Mouse (Mus musculus) Patski (cell line): ENCODE measurements around the gene Sema6d. TPM values are rescaled to one million over a fixed set of nuclear protein-coding genes. Genes with fewer than 3 reads are reported as not detected.
A peak's percentile ranks its signal among the peaks of the same experiment; 100 is the strongest.

Experiments
- ATAC-seq: fragments of 100-300 bp; one replicate; pipeline ENCODE4 v1.8.0; 2021
- CTCF ChIA-PET: fragments of 350-600 bp; sonication (Branson Sonifier 250); formaldehyde crosslinking; loops from one replicate; lab custom pipeline; 2022; ENCODE audit warnings: inconsistent platforms; lab: Charles Lee
- POLR2A ChIA-PET: fragments of 350-600 bp; sonication (Branson Sonifier 250); formaldehyde crosslinking; loops from one replicate; lab custom pipeline; 2022; ENCODE audit warnings: antibody characterized with exemption, inconsistent platforms; lab: Charles Lee
- DNase-seq: peaks from one replicate; pipeline ENCODE4 v3.0.0-alpha.2; 2011; ENCODE audit warnings: low read depth, low spot score
- H3K27me3 ChIP-seq: fragments of 371-371 bp; one replicate; pipeline ENCODE4 v1.5.1; 2021
- CTCF ChIP-seq: fragments of 100-300 bp; IDR thresholded peaks from one replicate; pipeline ENCODE4 v1.5.1; 2021
- in situ Hi-C: fragments of 300-500 bp; cut with MboI; formaldehyde crosslinking; loops from 3 replicates; pipeline ENCODE4 v1.11.1; 2018; ENCODE audit warnings: low pct_unique_long_range_greater_than_20kb, mixed read lengths
- polyA plus RNA-seq: library from polyadenylated mRNA; unstranded; gene quantifications from one replicate; pipeline ENCODE4 v1.2.3, GENCODE M21; 2021

The Sema6d gene
- polyA plus RNA-seq = 2.7 TPM

- no peak for ATAC-seq
- in situ Hi-C loops = no loop called here
- ChIA-PET POLR2A (no interaction called here), CTCF (interaction anchor here (1.3 kb wide), 1 partner anchor 12 kb away, joined by 5 read pairs; no protein-coding TSS in a partner anchor)
- no peak for TF ChIP-seq CTCF
- peaks cover 21% of the 10 kb centered on the region for H3K27me3 ChIP-seq
- DNase-seq = no peak
Observed at GRCm38 (mm10) chr2:124089813-124090230, at the start of gene Sema6d. Gene Sema6d (plus strand): TSS chr2:124089969.

GRCm38 (mm10) chr2:124059910-124060309 lies 29.9 kb upstream of the Sema6d start:
- no peaks in the 10 kb centered on the region for H3K27me3 ChIP-seq
- no peak for TF ChIP-seq CTCF
- DNase-seq (no peak), ATAC-seq (no peak)
- POLR2A ChIA-PET = no interaction called here
- CTCF ChIA-PET = no interaction called here
- in situ Hi-C loops = no loop called here

- no peak for ATAC-seq
- ChIA-PET CTCF (no interaction called here), POLR2A (interaction anchor here (0.7 kb wide), 1 partner anchor 1198 kb away, joined by 3 read pairs; no protein-coding TSS in a partner anchor)
- no peak for DNase-seq
- H3K27me3 ChIP-seq = no peaks in the 10 kb centered on the region
- in situ Hi-C loops = no loop called here
- TF ChIP-seq CTCF = no peak
Observed at GRCm38 (mm10) chr2:124068380-124068779, 21.4 kb upstream of the Sema6d start.

GRCm38 (mm10) chr2:124070664-124071063 lies 19.1 kb upstream of the Sema6d start:
- TF ChIP-seq CTCF = no peak
- DNase-seq (no peak), ATAC-seq (no peak)
- peaks cover 4% of the 10 kb centered on the region for H3K27me3 ChIP-seq
- POLR2A ChIA-PET = no interaction called here
- CTCF ChIA-PET = no interaction called here
- in situ Hi-C loops = no loop called here

- POLR2A ChIA-PET = no interaction called here
- ATAC-seq (no peak), DNase-seq (no peak)
- H3K27me3 ChIP-seq = peaks cover 4% of the 10 kb centered on the region
- TF ChIP-seq CTCF = no peak
- in situ Hi-C loops = no loop called here
- CTCF ChIA-PET = no interaction called here
Observed at GRCm38 (mm10) chr2:124071380-124071779, 18.4 kb upstream of the Sema6d start.

- DNase-seq (no peak), ATAC-seq (no peak)
- no peak for TF ChIP-seq CTCF
- in situ Hi-C loops = no loop called here
- POLR2A ChIA-PET = no interaction called here
- CTCF ChIA-PET = interaction anchor here (1.3 kb wide), 1 partner anchor 11 kb away, joined by 5 read pairs; no protein-coding TSS in a partner anchor
- peaks cover 21% of the 10 kb centered on the region for H3K27me3 ChIP-seq
Observed at GRCm38 (mm10) chr2:124090231-124091141, 717 bp downstream of the Sema6d start.

DNA sequence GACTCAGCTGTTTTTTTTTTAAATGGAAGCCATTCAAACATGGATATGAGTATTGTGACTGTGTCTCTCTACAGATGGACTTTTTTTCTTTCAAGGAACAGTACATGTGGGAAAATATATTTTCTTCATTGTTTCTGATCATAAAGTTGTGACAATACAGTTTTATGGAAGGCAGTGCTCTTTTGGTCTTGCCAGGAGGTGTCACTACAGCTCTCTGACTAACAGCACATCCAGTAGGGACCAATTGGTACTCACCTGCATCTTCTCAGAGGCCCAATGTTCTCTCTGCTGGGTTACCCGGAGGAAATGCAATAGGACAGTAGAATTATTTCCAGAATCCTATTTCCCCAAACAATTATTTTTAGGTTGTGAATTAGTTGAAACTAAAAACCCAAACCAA lies 9.9 kb downstream of the Sema6d start:
- POLR2A ChIA-PET = no interaction called here
- ATAC-seq = no peak
- DNase-seq = no peak
- in situ Hi-C loops = loop anchor here (5.0 to 10.0 kb wide), 2 partner anchors 823 to 1095 kb away; no protein-coding TSS in a partner anchor
- CTCF ChIA-PET = interaction anchor here (1.7 kb wide), 1 partner anchor 829 kb away, joined by 4 read pairs; no protein-coding TSS in a partner anchor
- H3K27me3 ChIP-seq = no peaks in the 10 kb centered on the region
- TF ChIP-seq CTCF = no peak

DNA sequence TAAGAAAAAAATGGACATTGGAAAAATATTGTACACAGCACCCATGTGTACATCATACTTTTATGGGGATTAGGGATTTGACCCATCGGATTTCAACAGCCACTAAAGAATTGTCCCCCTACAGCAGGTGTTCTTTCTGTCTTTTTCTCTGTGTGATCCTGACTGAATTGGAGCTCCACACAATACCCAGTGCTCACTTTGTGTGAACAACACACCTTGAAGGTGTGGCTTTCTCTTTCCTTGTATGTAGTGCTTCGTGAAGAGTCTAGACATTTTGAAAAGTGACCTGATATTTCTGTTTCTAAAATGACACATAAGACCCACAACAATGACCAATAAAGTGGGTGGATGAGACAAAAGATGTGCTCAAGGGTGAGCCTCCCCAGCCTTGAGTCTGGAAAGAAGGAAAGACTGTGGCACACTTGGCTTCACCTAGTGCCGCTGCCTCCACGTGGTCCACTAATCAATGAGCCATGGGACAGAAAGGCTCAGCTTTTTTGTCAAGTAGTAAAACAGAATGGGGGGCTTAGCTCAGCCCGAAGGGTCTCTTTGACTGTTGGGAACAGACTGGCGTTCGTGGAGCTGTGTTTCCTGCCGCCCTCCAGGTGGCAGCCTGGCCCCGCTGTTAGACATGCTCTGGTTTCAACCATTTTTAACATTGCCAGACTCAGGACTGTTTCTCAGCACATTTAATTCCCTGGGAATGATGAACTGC lies 10.9 kb downstream of the Sema6d start:
- DNase-seq (no peak), ATAC-seq (peak; percentile 31)
- TF ChIP-seq CTCF = peak; percentile 78
- in situ Hi-C loops = loop anchor here (5.0 to 10.0 kb wide), 2 partner anchors 822 to 1094 kb away; no protein-coding TSS in a partner anchor
- ChIA-PET POLR2A (interaction anchor here (1.0 kb wide), 1 partner anchor 1111 kb away, joined by 3 read pairs; no protein-coding TSS in a partner anchor), CTCF (interaction anchor here (0.9 to 2.1 kb wide), 12 partner anchors 9 to 1114 kb away, joined by 3 to 11 read pairs (median 4); partner anchors contain the start of gene Sema6d)
- no peaks in the 10 kb centered on the region for H3K27me3 ChIP-seq

GRCm38 (mm10) chr2:124101201-124101517 lies 11.4 kb downstream of the Sema6d start:
- TF ChIP-seq CTCF = no peak
- in situ Hi-C loops = loop anchor here (5.0 to 10.0 kb wide), 2 partner anchors 821 to 1094 kb away; no protein-coding TSS in a partner anchor
- ChIA-PET CTCF (interaction anchor here (0.9 to 2.1 kb wide), 12 partner anchors 9 to 1113 kb away, joined by 3 to 11 read pairs (median 4); partner anchors contain the start of gene Sema6d), POLR2A (interaction anchor here (1.0 kb wide), 1 partner anchor 1111 kb away, joined by 3 read pairs; no protein-coding TSS in a partner anchor)
- DNase-seq (no peak), ATAC-seq (no peak)
- no peaks in the 10 kb centered on the region for H3K27me3 ChIP-seq

DNA sequence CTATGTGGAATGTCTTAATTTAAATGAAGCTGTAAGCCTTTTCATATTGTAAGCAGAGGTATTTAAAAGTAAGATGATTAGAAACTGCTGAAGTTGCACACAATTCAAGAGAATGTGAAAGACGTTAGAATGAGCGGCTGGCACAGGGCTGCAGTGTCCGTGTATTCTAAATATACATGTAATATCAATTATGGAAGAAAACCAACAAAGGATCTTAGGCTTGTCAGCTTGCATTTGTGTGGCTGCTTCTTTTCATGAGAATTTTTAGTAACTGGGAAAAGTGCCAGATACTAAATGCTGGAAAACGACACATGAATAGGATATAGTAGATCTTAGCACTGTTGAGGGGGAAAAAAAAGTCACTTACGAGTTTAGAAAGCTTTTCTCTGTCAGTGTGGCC lies 11.8 kb downstream of the Sema6d start:
- DNase-seq = no peak
- TF ChIP-seq CTCF = no peak
- CTCF ChIA-PET = interaction anchor here (0.9 to 2.1 kb wide), 12 partner anchors 10 to 1113 kb away, joined by 3 to 11 read pairs (median 4); partner anchors contain the start of gene Sema6d
- POLR2A ChIA-PET = interaction anchor here (1.0 kb wide), 1 partner anchor 1110 kb away, joined by 3 read pairs; no protein-coding TSS in a partner anchor
- in situ Hi-C loops = loop anchor here (5.0 to 10.0 kb wide), 2 partner anchors 821 to 1093 kb away; no protein-coding TSS in a partner anchor
- no peaks in the 10 kb centered on the region for H3K27me3 ChIP-seq
- ATAC-seq = no peak
